Mouse (Mus musculus) forebrain, embryonic 10.5 days (tissue): ENCODE data around the gene Pde4a. TPM values are rescaled to one million over a fixed set of nuclear protein-coding genes. Genes with fewer than 3 reads are reported as not detected.

Source experiments
- DNase-seq: peaks from one replicate; pipeline ENCODE4 v3.0.0-alpha.2; 2017; ENCODE audit warnings: low spot score; ENCODE audit errors: extremely low spot score
- H3K27ac ChIP-seq: fragments of 300-500 bp; sonication (generic); 2 replicates; pipeline ENCODE4 v1.5.1; 2016; ENCODE audit warnings: mild to moderate bottlenecking
- H3K27me3 ChIP-seq: fragments of 300-500 bp; sonication (generic); 2 replicates; pipeline ENCODE4 v1.6.1; 2016; ENCODE audit warnings: mild to moderate bottlenecking; ENCODE audit not compliant: poor library complexity, severe bottlenecking
- H3K36me3 ChIP-seq: fragments of 300-500 bp; sonication (generic); replicated peaks from 2 replicates; pipeline ENCODE4 v1.6.1; 2016; ENCODE audit warnings: mild to moderate bottlenecking, moderate library complexity
- H3K4me1 ChIP-seq: fragments of 300-500 bp; sonication (generic); 2 replicates; pipeline ENCODE4 v1.6.1; 2016
- H3K4me3 ChIP-seq: fragments of 300-500 bp; sonication (generic); 2 replicates; pipeline ENCODE4 v1.5.1; 2016; ENCODE audit warnings: mild to moderate bottlenecking, moderate library complexity
- H3K9me3 ChIP-seq: fragments of 300-500 bp; sonication (generic); 2 replicates; pipeline ENCODE4 v1.6.1; 2016; ENCODE audit warnings: mild to moderate bottlenecking, moderate library complexity
- WGBS: fragments of 180-500 bp; shearing (Covaris S2); methylation state at CpG from one replicate; pipeline ENCODE4 v1.1.7; 2016; 5-methylcytosine and 5-hydroxymethylcytosine counted together
- polyA plus RNA-seq: library from polyadenylated mRNA; unstranded; fragments of >200 nt; fragmentation: Nextera tagmentation; extraction: Ambion mirVana; gene quantifications from 2 replicates; pipeline ENCODE4 v1.2.1, GENCODE M21; 2016

Gene Pde4a
- polyA plus RNA-seq, result 3.8 and 4.3 TPM in 2 replicates

GRCm38 (mm10) chr9:21165041-21165951, at the start of gene Pde4a:
Pde4a (plus strand) TSS chr9:21165714.
- WGBS, result 1% methylated on average over 81 of the region's 86 CpGs
- Histone ChIP-seq H3K27me3 (peaks cover 82% of the 10 kb centered on the region), H3K4me3 (peak within 1 kb of the TSS; percentile 54), H3K4me1 (peaks cover 66% of the 10 kb centered on the region), H3K36me3 (no peaks in the 10 kb centered on the region), H3K9me3 (no peaks in the 10 kb centered on the region), H3K27ac (peak within 1 kb of the TSS; percentile 80; the same call in 1 of the 2 replicates)
- DNase-seq, result peak; percentile 35

- Histone ChIP-seq H3K36me3 (peaks cover 13% of the 10 kb centered on the region; the same call in 1 of the 2 replicates), H3K9me3 (no peaks in the 10 kb centered on the region), H3K27ac (no peak overlapping the region), H3K4me3 (no peak overlapping the region), H3K27me3 (no peaks in the 10 kb centered on the region), H3K4me1 (no peaks in the 10 kb centered on the region)
- 85% methylated on average over 6 of the region's 6 CpGs for WGBS
- DNase-seq, result no peak
Measured at GRCm38 (mm10) chr9:21117073-21117472, 48.4 kb upstream of the Pde4a start.

- DNase-seq, result no peak
- Histone ChIP-seq H3K4me3 (no peak overlapping the region), H3K27me3 (no peaks in the 10 kb centered on the region), H3K4me1 (no peaks in the 10 kb centered on the region), H3K9me3 (no peaks in the 10 kb centered on the region), H3K36me3 (peaks cover 16% of the 10 kb centered on the region), H3K27ac (no peak overlapping the region)
- 93% methylated on average over 16 of the region's 16 CpGs for WGBS
Measured at GRCm38 (mm10) chr9:21121483-21121882, 44.0 kb upstream of the Pde4a start.

GRCm38 (mm10) chr9:21124837-21125236, 40.7 kb upstream of the Pde4a start:
- no peak for DNase-seq
- no peaks in the 10 kb centered on the region for H3K4me1 ChIP-seq
- H3K36me3 ChIP-seq, result peaks cover 21% of the 10 kb centered on the region
- no peaks in the 10 kb centered on the region for H3K9me3 ChIP-seq
- no peak overlapping the region for H3K27ac ChIP-seq
- 87% methylated on average over 5 of the region's 5 CpGs for WGBS
- no peaks in the 10 kb centered on the region for H3K27me3 ChIP-seq
- no peak overlapping the region for H3K4me3 ChIP-seq

- H3K27me3 ChIP-seq, result no peaks in the 10 kb centered on the region
- H3K4me1 ChIP-seq, result peaks cover 8% of the 10 kb centered on the region
- no peaks in the 10 kb centered on the region for H3K9me3 ChIP-seq
- no peak overlapping the region for H3K4me3 ChIP-seq
- H3K27ac ChIP-seq, result no peak overlapping the region
- WGBS, result 90% methylated on average over 9 of the region's 9 CpGs
- DNase-seq, result no peak
- peaks cover 14% of the 10 kb centered on the region for H3K36me3 ChIP-seq
Measured at GRCm38 (mm10) chr9:21125502-21126258, 39.8 kb upstream of the Pde4a start.

- H3K27ac ChIP-seq, result no peak overlapping the region
- no peaks in the 10 kb centered on the region for H3K27me3 ChIP-seq
- no peaks in the 10 kb centered on the region for H3K9me3 ChIP-seq
- H3K4me1 ChIP-seq, result peaks cover 11% of the 10 kb centered on the region
- peaks cover 12% of the 10 kb centered on the region for H3K36me3 ChIP-seq
- DNase-seq, result no peak
- no peak overlapping the region for H3K4me3 ChIP-seq
- WGBS, result 91% methylated on average over 2 of the region's 2 CpGs
Measured at GRCm38 (mm10) chr9:21126259-21126627, 39.3 kb upstream of the Pde4a start.

GRCm38 (mm10) chr9:21131059-21131956, 34.2 kb upstream of the Pde4a start, which contains the start of gene Tyk2:
Tyk2 (minus strand) TSS chr9:21131243.
- Histone ChIP-seq H3K27me3 (no peaks in the 10 kb centered on the region), H3K9me3 (no peaks in the 10 kb centered on the region), H3K4me1 (peaks cover 17% of the 10 kb centered on the region), H3K4me3 (peak within 1 kb of the TSS; percentile 61), H3K27ac (peak within 1 kb of the TSS; percentile 81), H3K36me3 (peaks cover 11% of the 10 kb centered on the region)
- 6% methylated on average over 37 of the region's 37 CpGs for WGBS
- peak; percentile 92 for DNase-seq

GRCm38 (mm10) chr9:21132102-21132775, 33.3 kb upstream of the Pde4a start:
- WGBS, result 90% methylated on average over 12 of the region's 12 CpGs
- Histone ChIP-seq H3K9me3 (no peaks in the 10 kb centered on the region), H3K27ac (no peak overlapping the region), H3K4me1 (peaks cover 17% of the 10 kb centered on the region), H3K27me3 (no peaks in the 10 kb centered on the region), H3K36me3 (peaks cover 11% of the 10 kb centered on the region), H3K4me3 (peak overlapping the region; percentile 61; the same call in 1 of the 2 replicates)
- DNase-seq, result no peak

- H3K36me3 ChIP-seq, result peaks cover 20% of the 10 kb centered on the region
- H3K27ac ChIP-seq, result no peak overlapping the region
- no peaks in the 10 kb centered on the region for H3K27me3 ChIP-seq
- H3K4me3 ChIP-seq, result no peak overlapping the region
- H3K9me3 ChIP-seq, result no peaks in the 10 kb centered on the region
- DNase-seq, result no peak
- WGBS, result 85% methylated on average over 9 of the region's 9 CpGs
- H3K4me1 ChIP-seq, result peaks cover 17% of the 10 kb centered on the region
Measured at GRCm38 (mm10) chr9:21133064-21133707, 32.3 kb upstream of the Pde4a start.

GRCm38 (mm10) chr9:21134595-21135328, 30.8 kb upstream of the Pde4a start:
- H3K36me3 ChIP-seq, result peaks cover 36% of the 10 kb centered on the region
- no peak for DNase-seq
- H3K27me3 ChIP-seq, result no peaks in the 10 kb centered on the region
- no peak overlapping the region for H3K27ac ChIP-seq
- H3K4me1 ChIP-seq, result peaks cover 17% of the 10 kb centered on the region
- no peaks in the 10 kb centered on the region for H3K9me3 ChIP-seq
- WGBS, result 85% methylated on average over 9 of the region's 9 CpGs
- no peak overlapping the region for H3K4me3 ChIP-seq

- WGBS, result 82% methylated on average over 4 of the region's 4 CpGs
- no peaks in the 10 kb centered on the region for H3K27me3 ChIP-seq
- peaks cover 12% of the 10 kb centered on the region for H3K4me1 ChIP-seq
- H3K9me3 ChIP-seq, result no peaks in the 10 kb centered on the region
- no peak overlapping the region for H3K27ac ChIP-seq
- no peak for DNase-seq
- H3K4me3 ChIP-seq, result no peak overlapping the region
- H3K36me3 ChIP-seq, result peaks cover 42% of the 10 kb centered on the region
Measured at GRCm38 (mm10) chr9:21135329-21135890, 30.1 kb upstream of the Pde4a start.
